Mouse (Mus musculus) lung, postnatal 0 days (tissue): ENCODE data around the gene Dnmbp. TPM values are rescaled to one million over a fixed set of nuclear protein-coding genes. Genes with fewer than 3 reads are reported as not detected.

Experiments
- ATAC-seq: fragments of 200-750 bp; cut with Nextera tagmentation; 2 replicates; pipeline ENCODE4 v1.8.0; 2017; ENCODE audit warnings: moderate library complexity
- DNase-seq: peaks from one replicate; pipeline ENCODE4 v3.0.0-alpha.2; 2016; ENCODE audit warnings: low spot score
- H3K27ac ChIP-seq: fragments of 300-500 bp; sonication (generic); 2 replicates; pipeline ENCODE4 v1.5.1; 2014; ENCODE audit warnings: antibody characterized with exemption, mild to moderate bottlenecking, low read length, mixed read lengths
- H3K27me3 ChIP-seq: fragments of 300-500 bp; sonication (generic); replicated peaks from 2 replicates; pipeline ENCODE4 v1.6.1; 2014; ENCODE audit warnings: low read length, mixed read lengths; ENCODE audit not compliant: insufficient read depth
- H3K36me3 ChIP-seq: fragments of 300-500 bp; sonication (generic); 2 replicates; pipeline ENCODE4 v1.6.1; 2014; ENCODE audit warnings: low read length, mixed read lengths; ENCODE audit not compliant: insufficient read depth
- H3K4me1 ChIP-seq: fragments of 300-500 bp; sonication (generic); 2 replicates; pipeline ENCODE4 v1.6.1; 2014; ENCODE audit warnings: antibody characterized with exemption, low read depth, low read length, mixed read lengths; ENCODE audit not compliant: insufficient read depth
- H3K4me2 ChIP-seq: fragments of 300-500 bp; sonication (generic); replicated peaks from 2 replicates; pipeline ENCODE4 v1.6.1; 2014; ENCODE audit warnings: low read depth, mild to moderate bottlenecking, low read length, moderate library complexity, mixed read lengths
- H3K4me3 ChIP-seq: fragments of 300-500 bp; sonication (generic); 2 replicates; pipeline ENCODE4 v1.5.1; 2014; ENCODE audit warnings: low read depth, low read length
- H3K9ac ChIP-seq: fragments of 300-500 bp; sonication (generic); replicated peaks from 2 replicates; pipeline ENCODE4 v1.6.1; 2014; ENCODE audit warnings: low read depth, mild to moderate bottlenecking
- H3K9me3 ChIP-seq: fragments of 300-500 bp; sonication (generic); 2 replicates; pipeline ENCODE4 v1.6.1; 2016; ENCODE audit warnings: low read length, mixed read lengths
- CTCF ChIP-seq: IDR thresholded peaks from 2 replicates; pipeline ENCODE4 v1.5.1; 2016; ENCODE audit warnings: antibody characterized with exemption, mild to moderate bottlenecking
- EP300 ChIP-seq: IDR thresholded peaks from 2 replicates; pipeline ENCODE4 v1.6.1; 2016; ENCODE audit warnings: antibody characterized with exemption, mild to moderate bottlenecking, control low read depth
- WGBS: fragments of 180-500 bp; shearing (Covaris S2); extraction: QIAGEN DNeasy Blood & Tissue Kit; methylation state at CpG from one replicate; pipeline ENCODE4 v1.1.7; 2014; 5-methylcytosine and 5-hydroxymethylcytosine counted together
- polyA plus RNA-seq: library from polyadenylated mRNA; unstranded; fragments of >200 nt; fragmentation: Nextera tagmentation; extraction: Ambion mirVana; gene quantifications from 2 replicates; pipeline ENCODE4 v1.2.1, GENCODE M21; 2015

The Dnmbp gene
- polyA plus RNA-seq, 1 experiment from 2014 or later, result 10.0 TPM

GRCm38 (mm10) chr19:43887725-43888124 lies 52.3 kb downstream of the Dnmbp start:
- no peaks in the 10 kb centered on the region for H3K9me3 ChIP-seq
- no peak overlapping the region for H3K4me3 ChIP-seq
- 70% methylated on average over 2 of the region's 2 CpGs for WGBS
- no peak for ATAC-seq
- H3K27me3 ChIP-seq, result no peaks in the 10 kb centered on the region
- H3K4me2 ChIP-seq, result no peak overlapping the region
- H3K27ac ChIP-seq, result no peak overlapping the region
- H3K4me1 ChIP-seq, result peaks cover 7% of the 10 kb centered on the region; the same call in 1 of the 2 replicates
- no peak overlapping the region for H3K9ac ChIP-seq
- no peak for DNase-seq
- 0 out of 2 replicates have a peak, but pooled peaks cover 5% of the 10 kb centered on the region for H3K36me3 ChIP-seq
- no peak for TF ChIP-seq EP300

- Histone ChIP-seq H3K9me3 (no peaks in the 10 kb centered on the region), H3K4me2 (no peak overlapping the region), H3K27me3 (no peaks in the 10 kb centered on the region), H3K27ac (no peak overlapping the region), H3K4me1 (peaks cover 7% of the 10 kb centered on the region; the same call in 1 of the 2 replicates), H3K9ac (no peak overlapping the region), H3K4me3 (no peak overlapping the region), H3K36me3 (0 out of 2 replicates have a peak, but pooled peaks cover 5% of the 10 kb centered on the region)
- no peak for DNase-seq
- WGBS, result 83% methylated on average over 5 of the region's 5 CpGs
- no peak for ATAC-seq
- TF ChIP-seq EP300, result no peak
- TF ChIP-seq CTCF, result peak; percentile 16; the same call in 1 of the 2 replicates
These were observed 52.7 kb downstream of the Dnmbp start for GRCm38 (mm10) chr19:43887242-43887641.

DNA sequence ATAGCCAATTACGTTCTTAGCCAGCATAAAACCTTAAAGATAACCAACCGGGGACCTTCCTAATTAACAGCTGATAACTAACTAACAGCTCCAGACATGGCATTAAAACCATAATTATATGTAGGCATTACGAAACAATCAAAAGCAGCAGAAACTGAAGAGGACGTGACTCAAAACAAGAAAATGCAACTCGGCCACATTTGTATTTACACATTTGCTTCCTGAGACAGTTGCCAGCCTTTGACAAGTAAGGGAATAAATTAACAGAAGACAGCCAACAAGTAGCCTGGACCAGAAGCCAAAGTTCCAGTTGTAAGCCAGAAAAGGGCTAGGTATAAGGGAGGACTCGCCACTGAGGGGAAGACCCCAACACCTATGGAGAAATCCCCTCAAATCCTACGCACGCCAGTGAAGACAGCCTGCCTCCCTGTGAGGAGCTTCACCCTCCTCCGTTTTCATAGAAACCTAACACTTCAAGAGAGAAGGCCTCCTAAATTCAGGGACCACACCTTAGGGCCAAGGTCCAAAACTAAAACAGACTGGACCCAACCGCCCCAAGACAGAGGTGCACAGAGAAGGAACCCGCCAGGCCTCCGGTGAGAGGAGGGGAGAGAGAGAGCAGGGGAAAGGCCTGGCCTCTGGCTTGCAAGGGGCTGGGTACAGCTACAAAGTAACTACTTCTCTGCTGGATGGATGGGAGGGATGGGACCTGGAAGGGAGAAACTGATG lies 53.5 kb downstream of the Dnmbp start:
- TF ChIP-seq CTCF, result no peak
- TF ChIP-seq EP300, result peak; percentile 72
- DNase-seq, result peak; percentile 75
- no peak overlapping the region for H3K4me2 ChIP-seq
- no peaks in the 10 kb centered on the region for H3K27me3 ChIP-seq
- no peak for ATAC-seq
- H3K36me3 ChIP-seq, result 0 out of 2 replicates have a peak, but pooled peaks cover 5% of the 10 kb centered on the region
- 38% methylated on average over 12 of the region's 12 CpGs for WGBS
- peaks cover 7% of the 10 kb centered on the region; the same call in 1 of the 2 replicates for H3K4me1 ChIP-seq
- H3K9ac ChIP-seq, result no peak overlapping the region
- no peak overlapping the region for H3K4me3 ChIP-seq
- H3K9me3 ChIP-seq, result no peaks in the 10 kb centered on the region
- peak overlapping the region; percentile 59 for H3K27ac ChIP-seq

DNA sequence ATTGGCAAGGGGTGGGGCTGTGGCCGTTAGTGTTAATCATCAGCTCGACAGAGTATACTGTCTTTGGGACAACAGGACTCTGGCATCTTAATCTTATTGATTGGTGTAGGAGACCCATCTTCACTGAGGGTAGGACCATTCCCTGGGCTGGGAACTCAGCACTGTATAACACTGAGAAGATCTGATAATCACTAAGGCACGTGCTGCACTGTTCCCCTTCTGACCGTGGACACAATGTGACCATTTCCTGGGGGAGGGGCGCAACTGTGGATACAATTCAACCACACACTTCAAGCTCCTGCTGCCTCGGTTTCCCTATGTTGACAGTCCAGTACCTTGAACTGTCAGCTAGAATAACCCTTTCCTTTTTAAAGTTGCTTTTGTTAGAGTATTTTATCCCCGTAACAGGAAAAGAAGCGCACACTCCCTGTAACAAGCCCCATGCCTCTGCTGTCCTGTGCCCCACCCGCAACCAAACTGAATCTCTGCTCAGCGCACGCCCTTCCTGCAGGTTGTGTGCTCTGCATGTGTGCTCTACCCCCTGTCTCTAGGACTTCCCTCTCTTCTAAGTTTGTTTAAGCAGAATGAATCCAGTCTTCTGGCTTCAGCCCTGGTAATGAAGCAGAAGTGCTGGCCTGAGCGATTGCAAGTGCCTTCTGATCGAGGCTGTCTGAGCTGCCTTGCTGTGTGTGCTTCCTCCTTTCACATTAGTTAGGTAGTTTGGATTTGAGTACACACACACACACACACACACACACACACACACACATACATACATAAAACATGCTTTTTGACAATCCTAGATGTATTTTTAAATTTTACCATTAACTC lies 55.1 kb downstream of the Dnmbp start:
- Histone ChIP-seq H3K27me3 (no peaks in the 10 kb centered on the region), H3K4me3 (no peak overlapping the region), H3K9me3 (no peaks in the 10 kb centered on the region), H3K27ac (peak overlapping the region; percentile 27; the same call in 1 of the 2 replicates), H3K36me3 (no peaks in the 10 kb centered on the region), H3K4me2 (peak overlapping the region; percentile 35; the same call in 1 of the 2 replicates), H3K9ac (no peak overlapping the region), H3K4me1 (peaks cover 12% of the 10 kb centered on the region; the same call in 1 of the 2 replicates)
- 33% methylated on average over 13 of the region's 13 CpGs for WGBS
- peak; percentile 42 for DNase-seq
- no peak for TF ChIP-seq EP300
- no peak for TF ChIP-seq CTCF
- peak; percentile 77 for ATAC-seq

DNA sequence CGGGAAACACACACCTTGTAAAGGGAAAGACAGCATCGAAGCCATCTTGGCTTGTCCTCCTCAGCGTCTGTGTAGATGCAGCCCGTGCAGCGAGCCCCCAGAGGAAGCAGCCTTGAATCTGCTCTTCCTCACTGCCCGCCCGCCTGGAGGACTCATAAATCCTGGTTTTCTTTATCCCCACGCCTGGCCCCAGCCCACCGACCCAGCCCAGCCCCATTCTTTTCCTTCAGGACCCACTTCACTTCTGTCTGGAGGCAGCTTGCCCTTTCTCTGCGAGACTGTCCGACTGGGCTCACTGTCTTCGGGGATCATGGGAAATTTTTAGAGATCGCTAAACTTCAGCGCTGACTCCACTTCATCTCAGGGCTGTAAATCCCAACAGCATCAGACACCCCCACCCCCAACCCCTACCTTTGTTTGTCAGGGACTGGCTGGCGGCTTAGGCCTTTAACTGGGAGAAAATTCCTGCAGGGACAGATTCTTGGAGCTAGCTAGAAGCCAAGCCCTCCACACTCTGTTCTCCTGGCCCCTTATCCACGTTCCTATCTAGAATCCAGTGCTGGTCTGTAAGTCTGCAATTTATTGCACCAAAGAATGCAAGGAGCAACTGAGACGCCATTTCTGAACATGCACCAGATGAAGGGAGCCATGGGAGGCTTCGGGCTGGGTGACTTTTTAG lies 57.0 kb downstream of the Dnmbp start:
- Histone ChIP-seq H3K4me1 (peaks cover 19% of the 10 kb centered on the region; the same call in 1 of the 2 replicates), H3K4me2 (peak overlapping the region; percentile 21; the same call in 1 of the 2 replicates), H3K9ac (no peak overlapping the region), H3K36me3 (no peaks in the 10 kb centered on the region), H3K9me3 (no peaks in the 10 kb centered on the region), H3K27ac (no peak overlapping the region), H3K27me3 (no peaks in the 10 kb centered on the region), H3K4me3 (no peak overlapping the region)
- DNase-seq (no peak), ATAC-seq (no peak)
- 34% methylated on average over 18 of the region's 18 CpGs for WGBS
- TF ChIP-seq CTCF (no peak), EP300 (no peak)

- Histone ChIP-seq H3K27ac (no peak overlapping the region), H3K9me3 (no peaks in the 10 kb centered on the region), H3K27me3 (no peaks in the 10 kb centered on the region), H3K4me2 (no peak overlapping the region), H3K4me1 (peaks cover 14% of the 10 kb centered on the region; the same call in 1 of the 2 replicates), H3K4me3 (no peak overlapping the region), H3K36me3 (no peaks in the 10 kb centered on the region), H3K9ac (no peak overlapping the region)
- TF ChIP-seq EP300 (no peak), CTCF (peak; percentile 47)
- ATAC-seq, result no peak
- DNase-seq, result no peak
- 85% methylated on average over 7 of the region's 7 CpGs for WGBS
These were observed 58.4 kb downstream of the Dnmbp start for GRCm38 (mm10) chr19:43881615-43882014.
